Mouse (Mus musculus): ENCODE results near the gene Ltbp3. TPM values are rescaled to one million over a fixed set of nuclear protein-coding genes. Genes with fewer than 3 reads are reported as not detected.
"Not testable (repeated sequence)": the region's sequence is repeated elsewhere in the genome, so short reads cannot be mapped to it uniquely, and the experiment has no call there.

The Ltbp3 gene
- total RNA-seq, 2 experiments from 2014 or later = 41.4 to 45.4 TPM

GRCm38 (mm10) chr19:5791329-5791728 is 50.6 kb downstream of the Ltbp3 start:
- DNase-seq (ENCODE audit: low spot score) = no peak

GRCm38 (mm10) chr19:5793116-5793515 is 52.4 kb downstream of the Ltbp3 start:
- peak; percentile 68 for DNase-seq (ENCODE audit: low spot score)

- not testable (repeated sequence) for DNase-seq (ENCODE audit: low spot score)
Measured at GRCm38 (mm10) chr19:5793917-5794770, 53.4 kb downstream of the Ltbp3 start.

- no peak for DNase-seq (ENCODE audit: low spot score)
Measured at GRCm38 (mm10) chr19:5794771-5795576, 54.3 kb downstream of the Ltbp3 start.

GRCm38 (mm10) chr19:5795668-5796572 is 55.2 kb downstream of the Ltbp3 start:
- DNase-seq (ENCODE audit: low spot score) = no peak

GRCm38 (mm10) chr19:5796573-5797111 is 55.9 kb downstream of the Ltbp3 start:
- no peak for DNase-seq (ENCODE audit: low spot score)

GRCm38 (mm10) chr19:5797381-5798111 is 56.8 kb downstream of the Ltbp3 start:
- DNase-seq (ENCODE audit: low spot score) = no peak

- DNase-seq (ENCODE audit: low spot score) = no peak
Measured at GRCm38 (mm10) chr19:5798700-5799479, 58.2 kb downstream of the Ltbp3 start.

GRCm38 (mm10) chr19:5799566-5800349 is 59.1 kb downstream of the Ltbp3 start:
- no peak for DNase-seq (ENCODE audit: low spot score)

GRCm38 (mm10) chr19:5800350-5800631 is 59.6 kb downstream of the Ltbp3 start:
- DNase-seq (ENCODE audit: low spot score) = no peak

GRCm38 (mm10) chr19:5800632-5801431 is 60.1 kb downstream of the Ltbp3 start:
- no peak for DNase-seq (ENCODE audit: low spot score)

GRCm38 (mm10) chr19:5801432-5801964 is 60.8 kb downstream of the Ltbp3 start:
- DNase-seq (ENCODE audit: low spot score) = no peak

- peak; percentile 98 for DNase-seq (ENCODE audit: low spot score)
Measured at GRCm38 (mm10) chr19:5802011-5802786, 61.5 kb downstream of the Ltbp3 start.

GRCm38 (mm10) chr19:5802787-5803040 is 62.0 kb downstream of the Ltbp3 start:
- no peak for DNase-seq (ENCODE audit: low spot score)

- peak; percentile 99 for DNase-seq (ENCODE audit: low spot score)
Measured at GRCm38 (mm10) chr19:5803041-5803880, 62.6 kb downstream of the Ltbp3 start.

- DNase-seq (ENCODE audit: low spot score) = no peak
Measured at GRCm38 (mm10) chr19:5803881-5804279, 63.2 kb downstream of the Ltbp3 start.
